Mouse (Mus musculus): ENCODE data around the gene Gm6904.

- TF ChIP-seq CTCF (IDR thresholded peaks at IDR 0.05; ENCODE audit: control insufficient read depth, insufficient read depth, low read length) (no peak), POLR2A (IDR thresholded peaks at IDR 0.05; ENCODE audit: borderline replicate concordance, control insufficient read depth, low read depth, low read length) (no peak)
Measured at GRCm38 (mm10) chr14:59229822-59230221, 30.2 kb downstream of the Gm6904 start.

Data from bone marrow, adult 2 months (tissue).